Mouse (Mus musculus): ENCODE measurements at regions not wholly inside any gene's neighbourhood (a gene's known extent, or its start where the extent isn't known, plus 50 kb on each side); places are given as distances from the start of the nearest gene placed in this dataset.

GRCm38 (mm10) chr2:40258207-40258606 is 1032.0 kb upstream of the Ppp6c start:
- no peaks in the 10 kb centered on the region for H3K36me3 ChIP-seq
- H3K27ac ChIP-seq (replicated peaks): no peak overlapping the region
- no peaks in the 10 kb centered on the region for H3K27me3 ChIP-seq
- no peak overlapping the region for H3K4me2 ChIP-seq (replicated peaks)
- no peak overlapping the region for H3K9ac ChIP-seq (replicated peaks)
- H3K4me3 ChIP-seq: no peak overlapping the region
- no peak for ATAC-seq (replicated peaks)
- H3K4me1 ChIP-seq: no peaks in the 10 kb centered on the region
- H3K9me3 ChIP-seq: no peaks in the 10 kb centered on the region

- H3K9ac ChIP-seq (replicated peaks): no peak overlapping the region
- H3K4me1 ChIP-seq: no peaks in the 10 kb centered on the region
- no peaks in the 10 kb centered on the region for H3K27me3 ChIP-seq
- 66% methylated on average over 1 of the region's 1 CpGs for WGBS
- H3K36me3 ChIP-seq: no peaks in the 10 kb centered on the region
- no peak overlapping the region for H3K27ac ChIP-seq (replicated peaks)
- no peaks in the 10 kb centered on the region for H3K9me3 ChIP-seq
- ATAC-seq (replicated peaks): no peak
- no peak overlapping the region for H3K4me2 ChIP-seq (replicated peaks)
- no peak overlapping the region for H3K4me3 ChIP-seq
Observed at GRCm38 (mm10) chr2:40249639-40250332, 1023.5 kb upstream of the Ppp6c start.

- WGBS: 40% methylated on average over 1 of the region's 1 CpGs
- H3K4me1 ChIP-seq: no peaks in the 10 kb centered on the region
- no peak overlapping the region for H3K27ac ChIP-seq (replicated peaks)
- H3K9ac ChIP-seq (replicated peaks): no peak overlapping the region
- peak; percentile 81 for ATAC-seq (replicated peaks)
- H3K4me2 ChIP-seq (replicated peaks): no peak overlapping the region
- H3K36me3 ChIP-seq: no peaks in the 10 kb centered on the region
- H3K4me3 ChIP-seq: no peak overlapping the region
- no peaks in the 10 kb centered on the region for H3K27me3 ChIP-seq
- no peaks in the 10 kb centered on the region for H3K9me3 ChIP-seq
Observed at GRCm38 (mm10) chr2:40223708-40224107, 997.5 kb upstream of the Ppp6c start.

GRCm38 (mm10) chr2:40223259-40223658 is 997.0 kb upstream of the Ppp6c start:
- Histone ChIP-seq H3K4me1 (no peaks in the 10 kb centered on the region), H3K9ac (replicated peaks) (no peak overlapping the region), H3K9me3 (no peaks in the 10 kb centered on the region), H3K27me3 (no peaks in the 10 kb centered on the region), H3K36me3 (no peaks in the 10 kb centered on the region), H3K4me3 (no peak overlapping the region), H3K4me2 (replicated peaks) (no peak overlapping the region), H3K27ac (replicated peaks) (no peak overlapping the region)
- ATAC-seq (replicated peaks): peak; percentile 96
